In the genomic region with DNA sequence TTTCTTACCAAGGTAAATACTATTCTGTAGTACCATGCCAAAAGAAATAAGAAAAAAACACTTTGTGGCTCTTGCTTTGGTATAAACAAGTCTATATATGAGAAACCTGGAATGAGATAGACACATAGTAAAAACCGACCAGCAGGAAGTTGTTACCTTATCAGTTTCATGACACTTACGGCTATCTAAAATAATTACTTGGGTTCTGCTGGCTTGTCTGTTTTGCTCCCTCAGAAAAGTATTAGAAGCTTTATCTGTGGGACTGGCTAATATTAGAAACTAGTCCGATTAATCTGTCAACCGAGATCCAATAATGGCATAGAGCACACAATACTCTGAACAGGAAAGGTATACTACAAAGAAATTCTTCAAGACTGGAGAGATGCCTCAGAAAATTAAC, we compare ENCODE assay signal across 15 mouse cellular contexts.
"Had no signal": no experiment of that assay in that cellular context is flagged by ENCODE, and none has a peak within 500 bp of the region (broad histone marks: within the 10 kb centered on the region; RNA-seq: fewer than 3 reads in every experiment).

No protein-coding gene starts in this region.

- DNase-seq: kidney, adult 9 months; kidney, postnatal 36 days; liver, postnatal 0 days; midbrain, embryonic 14.5 days; retina, postnatal 1 day; right cerebral cortex, postnatal 4 days; spleen, adult 18-20 months; thymus, adult 2 months; thymus, postnatal 25 days had no signal

- H3K4me1 ChIP-seq: limb, embryonic 12.5 days; lung, embryonic 15.5 days; midbrain, embryonic 10.5 days; neural tube, embryonic 15.5 days had no signal

- H3K36me3 ChIP-seq: limb, embryonic 12.5 days; lung, embryonic 15.5 days; midbrain, embryonic 10.5 days; neural tube, embryonic 15.5 days had no signal

- H3K27me3 ChIP-seq: limb, embryonic 12.5 days; lung, embryonic 15.5 days; neural tube, embryonic 15.5 days had no signal

- H3K4me2 ChIP-seq: limb, embryonic 12.5 days; lung, embryonic 15.5 days; neural tube, embryonic 15.5 days had no signal

- H3K27ac ChIP-seq: kidney, postnatal 0 days; limb, embryonic 12.5 days; lung, embryonic 15.5 days; midbrain, embryonic 10.5 days; neural tube, embryonic 15.5 days had no signal

- H3K9me3 ChIP-seq: limb, embryonic 12.5 days; lung, embryonic 15.5 days; midbrain, embryonic 10.5 days; neural tube, embryonic 15.5 days had no signal

- H3K4me3 ChIP-seq: limb, embryonic 12.5 days; lung, embryonic 15.5 days; midbrain, embryonic 10.5 days; myocyte; neural tube, embryonic 15.5 days had no signal

- H3K9ac ChIP-seq: limb, embryonic 12.5 days; liver, postnatal 0 days; lung, embryonic 15.5 days; neural tube, embryonic 15.5 days had no signal

- ATAC-seq: liver, postnatal 0 days had no signal
